Mouse (Mus musculus) midbrain, postnatal 0 days (tissue): ENCODE measurements around the gene Ocln. TPM values are rescaled to one million over a fixed set of nuclear protein-coding genes. Genes with fewer than 3 reads are reported as not detected.
"Not testable (repeated sequence)": the region's sequence is repeated elsewhere in the genome, so short reads cannot be mapped to it uniquely, and the experiment has no call there.

Source experiments
- ATAC-seq: fragments of 200-750 bp; cut with Nextera tagmentation; 2 replicates; pipeline ENCODE4 v1.8.0; 2017; ENCODE audit warnings: moderate number of reproducible peaks, mild to moderate bottlenecking, moderate TSS enrichment, moderate library complexity; ENCODE audit not compliant: low FRiP score
- DNase-seq: peaks from one replicate; pipeline ENCODE4 v3.0.0-alpha.2; 2015; ENCODE audit warnings: low spot score
- H3K27ac ChIP-seq: fragments of 300-500 bp; sonication (generic); 2 replicates; pipeline ENCODE4 v1.5.1; 2014; ENCODE audit warnings: low read depth, mild to moderate bottlenecking, low read length, mixed read lengths
- H3K27me3 ChIP-seq: fragments of 300-500 bp; sonication (generic); 2 replicates; pipeline ENCODE4 v1.6.1; 2014; ENCODE audit warnings: low read length, control low read depth, mixed read lengths; ENCODE audit not compliant: insufficient read depth
- H3K36me3 ChIP-seq: fragments of 300-500 bp; sonication (generic); 2 replicates; pipeline ENCODE4 v1.6.1; 2014; ENCODE audit warnings: low read length, control low read depth, mixed read lengths; ENCODE audit not compliant: insufficient read depth
- H3K4me1 ChIP-seq: fragments of 300-500 bp; sonication (generic); 2 replicates; pipeline ENCODE4 v1.6.1; 2014; ENCODE audit warnings: mild to moderate bottlenecking, control low read depth, antibody characterized with exemption, low read length, mixed read lengths; ENCODE audit not compliant: insufficient read depth
- H3K4me2 ChIP-seq: fragments of 300-500 bp; sonication (generic); 2 replicates; pipeline ENCODE4 v1.6.1; 2014; ENCODE audit warnings: low read depth, mild to moderate bottlenecking, low read length, mixed read lengths; ENCODE audit not compliant: poor library complexity, severe bottlenecking
- H3K4me3 ChIP-seq: fragments of 300-500 bp; sonication (generic); 2 replicates; pipeline ENCODE4 v1.5.1; 2014; ENCODE audit warnings: low read depth, mild to moderate bottlenecking, low read length, moderate library complexity
- H3K9ac ChIP-seq: fragments of 300-500 bp; sonication (generic); replicated peaks from 2 replicates; pipeline ENCODE4 v1.6.1; 2014; ENCODE audit warnings: mild to moderate bottlenecking, low read length, moderate library complexity, mixed read lengths; ENCODE audit not compliant: poor library complexity, severe bottlenecking
- H3K9me3 ChIP-seq: fragments of 300-500 bp; sonication (generic); 2 replicates; pipeline ENCODE4 v1.6.1; 2016; ENCODE audit warnings: low read length, control low read depth
- CTCF ChIP-seq: IDR thresholded peaks from 2 replicates; pipeline ENCODE4 v1.5.1; 2016; ENCODE audit warnings: antibody characterized with exemption, mild to moderate bottlenecking
- WGBS: fragments of 180-500 bp; shearing (Covaris S2); extraction: QIAGEN DNeasy Blood & Tissue Kit; methylation state at CpG from one replicate; pipeline ENCODE4 v1.1.7; 2014; 5-methylcytosine and 5-hydroxymethylcytosine counted together
- polyA plus RNA-seq: library from polyadenylated mRNA; unstranded; fragments of >200 nt; fragmentation: Nextera tagmentation; extraction: Ambion mirVana; gene quantifications from 2 replicates; pipeline ENCODE4 v1.2.1, GENCODE M21; 2015
- total RNA-seq: library from RNA; depleted of rRNA; stranded (reverse); fragments of >200 nt; gene quantifications from 2 replicates; pipeline ENCODE4 v1.2.3, GENCODE M21; 2014; rRNA removed

Gene Ocln
- total and polyA plus RNA-seq, 2 experiments from 2014 or later, result 9.0 to 12.7 TPM

GRCm38 (mm10) chr13:100461336-100461735, 91.2 kb downstream of the Ocln start:
- no peaks in the 10 kb centered on the region for H3K4me1 ChIP-seq

GRCm38 (mm10) chr13:100452415-100453127, 99.9 kb downstream of the Ocln start, which contains the start of gene Naip1:
Gene Naip1, minus strand, starts transcription at chr13:100452869.
- H3K9ac ChIP-seq, H3K4me1 ChIP-seq, H3K4me2 ChIP-seq, H3K36me3 ChIP-seq, H3K9me3 ChIP-seq, ATAC-seq, H3K4me3 ChIP-seq, H3K27me3 ChIP-seq, DNase-seq, H3K27ac ChIP-seq: not testable (repeated sequence)
- 89% methylated on average over 8 of the region's 8 CpGs for WGBS

More at GRCm38 (mm10) chr13:100461336-100461735, 91.2 kb downstream of the Ocln start:
- H3K36me3 ChIP-seq, result peaks cover 18% of the 10 kb centered on the region
- no peak overlapping the region for H3K4me3 ChIP-seq
- no peak overlapping the region for H3K27ac ChIP-seq
- H3K9me3 ChIP-seq, result no peaks in the 10 kb centered on the region
- no peak for ATAC-seq
- no peak for TF ChIP-seq CTCF
- no peaks in the 10 kb centered on the region for H3K27me3 ChIP-seq
- no peak overlapping the region for H3K9ac ChIP-seq
- WGBS, result 86% methylated on average over 3 of the region's 3 CpGs
- H3K4me2 ChIP-seq, result no peak overlapping the region
- DNase-seq, result no peak

GRCm38 (mm10) chr13:100449495-100449894, 103.0 kb downstream of the Ocln start:
- DNase-seq, result no peak
- Histone ChIP-seq H3K36me3 (no peaks in the 10 kb centered on the region), H3K9me3 (no peaks in the 10 kb centered on the region), H3K4me2 (no peak overlapping the region), H3K27ac (no peak overlapping the region), H3K27me3 (no peaks in the 10 kb centered on the region), H3K4me1 (no peaks in the 10 kb centered on the region), H3K4me3 (no peak overlapping the region), H3K9ac (no peak overlapping the region)
- no peak for ATAC-seq
- WGBS, result 77% methylated on average over 1 of the region's 1 CpGs
- TF ChIP-seq CTCF, result no peak

Other genes with a start within 250 kb of the Ocln start
- gene Naip6, start 235.0 kb downstream of the Ocln start, total RNA-seq, result 0.19 and 0.66 TPM in 2 replicates
- gene Naip6, start 235.0 kb downstream of the Ocln start, polyA plus RNA-seq, result 0.04 and 0.10 TPM in 2 replicates
- not detected in 2 replicates for gene Naip1, start 99.8 kb downstream of the Ocln start, total RNA-seq
- 0.06 TPM in 2 replicates for gene Naip1, start 99.8 kb downstream of the Ocln start, polyA plus RNA-seq
- 25.0 and 28.2 TPM in 2 replicates for gene Gtf2h2, start 60.1 kb downstream of the Ocln start, total RNA-seq
- 58.5 and 58.9 TPM in 2 replicates for gene Gtf2h2, start 60.1 kb downstream of the Ocln start, polyA plus RNA-seq
- 1.4 and 3.4 TPM in 2 replicates for gene Marveld2, start 64.3 kb upstream of the Ocln start, total RNA-seq
- gene Marveld2, start 64.3 kb upstream of the Ocln start, polyA plus RNA-seq, result 2.1 and 2.3 TPM in 2 replicates
- 136 and 141 TPM in 2 replicates for gene Ak6, start 98.3 kb upstream of the Ocln start, total RNA-seq
- 317 and 334 TPM in 2 replicates for gene Ak6, start 98.3 kb upstream of the Ocln start, polyA plus RNA-seq
- 13.5 and 17.7 TPM in 2 replicates for gene Rad17, start 98.3 kb upstream of the Ocln start, total RNA-seq
- 12.3 and 14.0 TPM in 2 replicates for gene Rad17, start 98.3 kb upstream of the Ocln start, polyA plus RNA-seq
- gene Taf9, start 98.9 kb upstream of the Ocln start, total RNA-seq, result 41.5 and 58.3 TPM in 2 replicates
- 45.9 and 51.3 TPM in 2 replicates for gene Taf9, start 98.9 kb upstream of the Ocln start, polyA plus RNA-seq
- gene Ccdc125, start 117.0 kb upstream of the Ocln start, total RNA-seq, result 1.7 and 1.8 TPM in 2 replicates
- 0.81 and 0.86 TPM in 2 replicates for gene Ccdc125, start 117.0 kb upstream of the Ocln start, polyA plus RNA-seq
- 24.8 and 28.6 TPM in 2 replicates for gene Cdk7, start 178.2 kb upstream of the Ocln start, total RNA-seq
- gene Cdk7, start 178.2 kb upstream of the Ocln start, polyA plus RNA-seq, result 30.4 and 32.1 TPM in 2 replicates
- 25.9 and 44.2 TPM in 2 replicates for gene Mrps36, start 191.9 kb upstream of the Ocln start, total RNA-seq
- gene Mrps36, start 191.9 kb upstream of the Ocln start, polyA plus RNA-seq, result 163 and 165 TPM in 2 replicates
- 0.71 and 2.2 TPM in 2 replicates for gene Cenph, start 223.2 kb upstream of the Ocln start, total RNA-seq
- gene Cenph, start 223.2 kb upstream of the Ocln start, polyA plus RNA-seq, result 4.3 and 4.4 TPM in 2 replicates
- gene Ccnb1, start 233.9 kb upstream of the Ocln start, total RNA-seq, result 12.7 and 22.5 TPM in 2 replicates
- 11.5 and 11.7 TPM in 2 replicates for gene Ccnb1, start 233.9 kb upstream of the Ocln start, polyA plus RNA-seq